Mouse (Mus musculus) kidney, adult 18-20 months (tissue): ENCODE measurements around the gene Olfr1148.

Source experiments
- DNase-seq: peaks from one replicate; pipeline ENCODE4 v3.0.0; 2021

The Olfr1148 gene

GRCm38 (mm10) chr2:87830233-87830632 lies at the start of gene Olfr1148:
TSS of gene Olfr1148 (plus strand) at chr2:87830533.
- no peak for DNase-seq

GRCm38 (mm10) chr2:87800292-87800691 lies 30.0 kb upstream of the Olfr1148 start, which contains the start of gene Olfr1143:
TSS of gene Olfr1143 (plus strand) at chr2:87800592.
- no peak for DNase-seq

GRCm38 (mm10) chr2:87809522-87809921 lies 20.8 kb upstream of the Olfr1148 start, which contains the start of gene Olfr1145:
TSS of gene Olfr1145 (plus strand) at chr2:87809822.
- no peak for DNase-seq

- no peak for DNase-seq
Observed at GRCm38 (mm10) chr2:87843693-87844092, 13.4 kb downstream of the Olfr1148 start, which contains the start of gene Olfr1150-ps1. TSS of gene Olfr1150-ps1 (plus strand) at chr2:87843993.

GRCm38 (mm10) chr2:87855562-87855961 lies 25.2 kb downstream of the Olfr1148 start, which contains the start of gene Olfr1151:
TSS of gene Olfr1151 (plus strand) at chr2:87855862.
- DNase-seq: no peak

- DNase-seq: no peak
Observed at GRCm38 (mm10) chr2:87866192-87866591, 35.9 kb downstream of the Olfr1148 start, which contains the start of gene Olfr1152. TSS of gene Olfr1152 (plus strand) at chr2:87866492.
